Mouse (Mus musculus): ENCODE measurements around the gene Hoxd8.

DNA sequence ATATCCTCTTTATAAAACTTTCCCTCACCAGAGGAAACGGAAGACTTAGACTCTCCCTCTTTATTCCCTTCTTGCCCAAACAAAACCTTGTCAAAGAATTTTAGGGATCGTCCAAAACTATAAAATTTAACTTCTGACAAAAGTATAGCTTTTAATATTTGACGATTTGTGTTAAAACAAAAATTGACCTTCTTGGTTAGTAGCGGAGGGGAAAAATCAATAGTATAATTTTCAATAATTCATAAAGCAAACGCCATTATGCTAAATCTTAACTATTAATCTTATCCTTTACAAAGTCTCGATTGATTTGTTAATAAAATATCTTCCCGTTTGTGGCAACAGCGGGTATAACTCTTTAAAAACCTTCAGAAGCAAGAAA lies 14.1 kb upstream of the Hoxd8 start:
- TF ChIP-seq CTCF (IDR thresholded peaks at IDR 0.05; ENCODE audit: control insufficient read depth, insufficient read depth, low read length) = no peak
- no peak for TF ChIP-seq POLR2A (IDR thresholded peaks at IDR 0.05; ENCODE audit: borderline replicate concordance, control insufficient read depth, low read depth, low read length)

Measured in bone marrow, adult 2 months (tissue).